Mouse (Mus musculus): Measurements from ENCODE around the gene Bid.
"Not testable (repeated sequence)": the region's sequence is repeated elsewhere in the genome, so short reads cannot be mapped to it uniquely, and the experiment has no call there.

Gene Bid

DNA sequence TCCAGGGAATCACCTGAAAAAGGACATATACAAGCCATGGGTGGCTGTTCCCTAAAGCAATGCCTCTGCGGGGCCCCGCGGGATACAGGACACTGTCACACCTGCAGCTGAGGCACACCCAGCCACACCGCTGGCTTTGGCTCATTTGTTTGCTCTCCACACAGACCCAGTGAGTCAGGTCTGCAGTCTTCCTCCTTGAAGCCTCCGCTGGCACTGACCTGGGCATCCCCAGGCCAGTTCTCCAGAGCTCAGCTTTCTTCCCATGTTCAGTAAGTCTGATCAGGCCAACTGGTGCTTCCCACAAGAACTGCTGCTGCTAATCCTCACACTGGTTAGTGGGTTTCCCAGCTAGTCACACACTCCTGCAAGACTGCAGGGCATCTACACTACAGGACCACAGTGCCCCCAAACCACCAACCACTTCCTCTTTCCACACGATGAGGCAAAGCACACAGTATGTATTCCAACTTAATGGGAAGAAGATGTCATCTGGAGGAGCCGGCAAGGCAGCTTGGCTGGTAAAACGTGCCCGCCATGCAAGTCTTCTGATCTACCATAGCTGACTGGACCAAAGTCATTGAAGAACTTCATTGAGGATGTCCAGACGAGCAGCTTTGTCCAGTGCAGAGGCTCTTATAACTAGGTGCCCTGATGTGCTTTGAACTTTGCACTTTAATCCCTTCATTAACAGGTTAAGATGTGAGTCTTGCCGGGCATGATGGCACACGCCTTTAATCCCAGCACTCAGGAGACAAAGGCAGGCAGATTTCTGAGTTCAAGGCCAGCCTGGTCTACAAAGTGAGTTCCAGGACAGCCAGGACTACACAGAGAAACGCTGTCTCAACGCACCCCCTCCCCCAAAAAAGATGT is 14.6 kb downstream of the Bid start:
- DNase-seq, result no peak

- peak in 1 of 2 experiments; percentile 55 for DNase-seq
Observed at GRCm38 (mm10) chr6:120898188-120898833, 18.3 kb downstream of the Bid start.

- no peak for DNase-seq
Observed at GRCm38 (mm10) chr6:120894524-120894923, 22.1 kb downstream of the Bid start.

DNA sequence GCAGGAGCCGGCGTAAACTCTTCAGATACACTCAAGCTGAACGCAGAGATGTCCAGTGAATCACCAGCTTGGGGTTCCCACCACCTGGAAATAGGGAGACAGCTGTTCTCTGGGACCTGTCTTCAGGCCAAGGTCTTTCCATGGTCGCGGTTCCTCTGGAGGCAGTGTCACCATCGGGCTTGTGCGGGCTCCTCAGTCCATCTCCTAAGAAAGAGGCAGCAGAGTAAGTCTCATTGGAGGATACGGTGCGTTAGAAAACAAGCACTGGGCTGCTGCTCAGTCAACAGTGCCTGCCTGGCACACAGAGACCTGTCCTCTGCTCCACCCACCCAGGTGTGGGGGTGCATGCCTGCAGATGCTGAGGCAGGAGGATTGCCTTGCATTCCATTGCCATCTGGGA is 22.6 kb downstream of the Bid start:
- DNase-seq, result no peak

- no peak for DNase-seq
Observed at GRCm38 (mm10) chr6:120886696-120887095, 30.0 kb downstream of the Bid start.

DNA sequence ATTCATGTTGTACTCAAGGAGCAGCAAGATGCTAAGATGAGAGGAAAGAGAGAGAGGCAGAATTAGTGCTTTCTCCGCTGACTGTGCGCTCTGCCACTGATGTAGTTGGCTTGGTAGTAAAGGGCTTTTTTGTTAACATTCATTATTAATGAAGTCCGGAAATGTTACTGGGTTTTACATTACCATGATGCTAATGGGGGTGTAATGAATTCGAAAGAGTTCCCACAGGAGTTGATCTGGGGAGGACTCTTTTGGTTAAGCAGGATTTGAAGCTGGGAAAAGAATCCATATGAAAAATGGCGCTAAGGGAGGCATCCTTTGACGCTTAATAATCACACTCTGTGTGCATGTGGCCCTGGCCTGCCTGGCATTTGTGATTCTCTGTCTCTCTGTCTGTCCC is 32.2 kb downstream of the Bid start:
- DNase-seq, result no peak

DNA sequence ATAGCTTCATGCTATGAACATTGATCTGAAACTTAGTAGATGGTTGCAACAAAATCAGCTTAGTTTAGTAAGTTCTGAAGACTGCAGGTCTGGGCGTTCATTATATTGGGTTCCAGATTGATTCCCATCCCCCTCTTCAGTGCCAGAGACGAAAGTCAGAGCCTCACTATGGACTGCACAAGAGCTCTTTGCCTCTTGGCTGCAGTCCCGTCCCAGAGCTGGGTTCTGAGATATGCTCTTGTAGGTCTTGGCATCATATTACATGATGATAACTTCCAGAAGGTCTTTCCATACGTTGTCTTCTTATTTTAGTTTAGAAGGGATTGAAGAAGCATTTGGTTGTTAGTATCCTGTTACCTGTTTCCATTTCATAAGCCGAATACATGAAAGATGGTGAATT is 37.6 kb downstream of the Bid start:
- DNase-seq, result no peak

- DNase-seq, result no peak
Observed at GRCm38 (mm10) chr6:120873874-120874273, 42.8 kb downstream of the Bid start.

DNA sequence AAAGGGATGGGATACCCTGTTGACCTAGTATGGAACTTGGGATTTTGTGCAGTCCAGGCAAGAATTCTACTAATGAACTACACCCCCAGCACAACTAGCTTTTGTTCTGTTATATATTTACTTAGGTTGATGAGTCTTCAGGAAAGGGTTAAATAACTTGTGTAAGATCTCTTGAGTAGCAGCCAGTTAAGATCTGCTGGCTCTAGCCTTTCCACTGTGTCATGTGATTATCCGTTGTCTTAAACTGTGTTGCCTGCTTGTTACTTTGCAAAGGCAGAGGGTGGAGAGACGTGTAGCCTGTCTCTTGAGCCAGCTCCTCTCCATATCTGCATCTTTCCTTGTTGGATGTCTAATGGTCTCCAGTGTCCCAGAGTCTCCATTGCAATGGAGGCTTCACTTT is 45.4 kb downstream of the Bid start:
- no peak for DNase-seq

- no peak for DNase-seq
Observed at GRCm38 (mm10) chr6:120868824-120869223, 47.8 kb downstream of the Bid start.

DNA sequence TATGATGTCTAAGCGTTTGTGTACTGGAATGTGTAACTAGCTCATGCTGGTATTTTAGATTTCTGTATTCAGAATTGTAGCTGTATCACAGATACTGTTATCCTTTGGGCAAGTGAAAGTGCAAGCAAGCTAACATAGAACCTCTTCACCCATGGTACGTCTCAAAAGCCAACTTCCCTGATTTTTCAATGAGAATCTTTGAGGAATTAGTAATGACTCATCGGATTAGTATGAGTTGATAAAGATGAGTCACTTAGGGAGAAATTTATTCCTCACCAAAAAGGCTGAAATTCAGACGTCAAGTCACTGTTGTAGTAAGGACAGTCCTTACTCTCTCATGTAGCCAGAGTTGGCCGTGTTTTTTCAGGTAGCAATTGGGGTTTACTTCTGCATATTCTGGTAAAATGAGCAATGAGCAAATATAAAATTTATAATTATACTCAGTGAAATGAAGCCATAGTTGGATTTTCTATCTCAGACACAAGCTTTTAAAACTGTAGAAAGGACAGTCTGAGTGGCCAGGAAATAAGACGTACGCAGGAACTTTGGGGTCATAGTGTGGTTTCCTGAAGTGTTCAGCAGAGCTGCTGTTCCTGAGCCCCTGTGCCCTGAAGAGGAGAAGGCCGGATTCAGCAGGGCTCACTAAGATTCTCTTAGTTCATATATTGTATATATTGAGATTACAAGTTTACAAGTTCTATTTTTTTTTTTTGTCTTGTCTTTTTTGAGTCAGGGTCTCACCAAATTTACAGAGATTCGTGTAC is 50.4 kb downstream of the Bid start:
- no peak for DNase-seq

DNA sequence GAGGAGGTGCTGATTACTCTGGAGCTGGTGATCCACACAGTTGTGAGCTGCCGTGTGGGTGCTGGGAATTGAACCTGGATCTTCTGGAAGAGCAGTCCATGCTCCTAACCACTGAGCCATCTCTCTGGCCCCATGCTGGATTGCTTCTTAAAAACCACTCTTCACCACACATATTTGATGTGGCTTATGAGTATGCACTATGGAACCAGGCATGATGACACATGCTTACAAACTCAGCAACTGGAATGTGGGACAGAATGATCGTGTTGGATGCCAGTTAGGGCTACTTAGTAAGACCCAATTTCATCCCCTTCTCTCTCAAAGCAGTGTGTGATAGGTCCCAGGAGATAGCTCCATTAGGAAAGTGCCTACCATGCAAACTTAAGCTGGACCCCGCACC is 56.6 kb downstream of the Bid start:
- DNase-seq, result no peak

GRCm38 (mm10) chr6:120858217-120858711 is 58.4 kb downstream of the Bid start:
- DNase-seq, result no peak

DNA sequence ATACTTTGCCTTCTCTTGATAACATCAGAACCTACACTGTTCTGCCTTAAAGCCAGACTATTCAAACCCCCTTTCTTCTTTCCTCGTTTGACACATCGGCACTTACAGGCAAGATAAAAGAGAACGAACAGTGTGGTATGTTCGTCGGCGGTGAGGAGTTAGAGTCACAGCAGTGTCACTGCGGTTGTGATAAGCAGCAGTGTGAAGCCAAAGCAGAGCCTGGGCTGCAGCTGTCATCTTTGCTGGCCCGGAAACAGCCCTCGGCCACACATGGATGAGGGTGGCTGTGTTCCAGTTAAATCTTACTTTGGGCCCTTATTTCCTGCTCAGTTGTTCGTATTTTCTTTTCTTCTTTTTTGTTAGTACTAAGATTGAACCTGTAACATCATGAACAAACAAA is 62.2 kb downstream of the Bid start:
- DNase-seq, result no peak

- not testable (repeated sequence) for DNase-seq
Observed at GRCm38 (mm10) chr6:120850720-120851119, 65.9 kb downstream of the Bid start.
